Mouse (Mus musculus) gastrocnemius, postnatal 4 days (tissue): ENCODE results near the gene Gm10352. TPM values are rescaled to one million over a fixed set of nuclear protein-coding genes. Genes with fewer than 3 reads are reported as not detected.
"Not testable (repeated sequence)": the region's sequence is repeated elsewhere in the genome, so short reads cannot be mapped to it uniquely, and the experiment has no call there.

Source experiments
- DNase-seq, 2 experiments: peaks; one replicate each; pipeline ENCODE4 v3.0.0; 2021 to 2022; ENCODE audit warnings: low spot score in 2 of 2, mixed read lengths in 2 of 2
- long read RNA-seq, 2 experiments: library from polyadenylated mRNA; stranded (forward); transcript quantifications; one replicate each; pipeline ENCODE4 v2.0.0; 2021
- total RNA-seq, 2 experiments: library from RNA; stranded (reverse); gene quantifications; 2 replicates each; pipeline ENCODE4 v1.2.3; 2021

Gene Gm10352
- not detected for total RNA-seq
- long read RNA-seq, experiment 1: 0 reads
- long read RNA-seq, experiment 2: 0 reads

DNA sequence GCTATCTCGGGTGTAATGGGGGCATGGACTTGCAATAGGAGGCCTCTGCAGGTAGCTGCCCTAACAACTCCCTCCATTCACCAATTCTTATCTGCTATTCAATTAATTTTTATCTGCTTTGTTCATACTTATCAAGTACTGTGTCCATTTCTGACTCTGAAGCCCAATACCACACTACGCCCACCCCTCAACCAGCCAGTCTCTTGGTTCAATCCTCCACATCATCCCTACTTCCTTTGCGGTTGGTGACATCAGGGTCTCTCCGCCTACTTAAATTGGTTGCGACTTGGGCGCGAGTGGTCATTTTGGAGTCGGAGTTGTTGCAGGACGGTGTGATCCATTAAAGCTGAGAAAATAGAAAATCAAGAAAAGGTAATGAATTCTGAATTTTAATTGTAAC is at the start of gene Gm10352:
TSS of gene Gm10352 (plus strand) at position 301 of the 400 bp plus-strand sequence.
- not testable (repeated sequence) for DNase-seq

- not testable (repeated sequence) for DNase-seq
These were observed 31.5 kb downstream of the Gm10352 start, which contains the start of gene Gm29289 for GRCm38 (mm10) chrY:2932282-2932681. Gene Gm29289 (plus strand): TSS chrY:2932582.

Other genes starting within 250 kb of the Gm10352 start
- not detected for gene Sry, start 237.3 kb upstream of the Gm10352 start, total RNA-seq
- not detected for gene H2al2b, start 180.3 kb upstream of the Gm10352 start, total RNA-seq
- not detected for gene Gm4064, start 104.8 kb upstream of the Gm10352 start, total RNA-seq
- gene Rbmy, start 70.3 kb upstream of the Gm10352 start, total RNA-seq: not detected
- gene Gm10256, start 70.3 kb upstream of the Gm10352 start, total RNA-seq: not detected
- gene Gm29289, start 31.6 kb downstream of the Gm10352 start, total RNA-seq: not detected